In genomic region chr3:65527196-65527595, GRCm38 (mm10) we compare ENCODE assay signal across 8 mouse cellular contexts. TPM values are rescaled to one million over a fixed set of nuclear protein-coding genes. Genes with fewer than 3 reads are reported as not detected.
DNase-seq lines count a peak whose midpoint lies in the region; ATAC-seq and TF ChIP-seq lines count a peak whose summit lies in the region.

No protein-coding gene starts in this region.

- no peak for ATAC-seq in heart, embryonic 14.5 days (ENCODE audit: insufficient number of reproducible peaks, insufficient read depth, low FRiP score, low read depth)
- ATAC-seq in intestine, postnatal 0 days, result no peak
- ATAC-seq in midbrain, embryonic 12.5 days (ENCODE audit: low FRiP score, low read depth), result no peak

- TF ChIP-seq POLR2A in cortical plate, adult 2 months (IDR thresholded peaks at IDR 0.05; ENCODE audit: extremely low read depth, insufficient read depth, low read length), result no peak

- H3K4me2 ChIP-seq in heart, embryonic 14.5 days (ENCODE audit: low read length), result peak overlapping the region; percentile 69
- H3K4me2 ChIP-seq in intestine, postnatal 0 days (replicated peaks; ENCODE audit: low read depth), result peak overlapping the region; percentile 79
- H3K4me2 ChIP-seq in midbrain, embryonic 12.5 days (replicated peaks), result peak overlapping the region; percentile 88

- peak overlapping the region; percentile 99 to 100 for H3K27ac ChIP-seq in heart, embryonic 14.5 days (replicated peaks in 1 of 2; ENCODE audit: control insufficient read depth in 1 of 2, insufficient read depth in 1 of 2, low read depth in 2 of 2, low read length in 2 of 2)
- no peak overlapping the region for H3K27ac ChIP-seq in cortical plate, adult 2 months (ENCODE audit: insufficient read depth, low read length)
- peak overlapping the region; percentile 98 for H3K27ac ChIP-seq in intestine, postnatal 0 days (ENCODE audit: low read depth, low read length)
- peak overlapping the region; percentile 99 for H3K27ac ChIP-seq in midbrain, embryonic 12.5 days (replicated peaks)

- peaks cover 8% of the 10 kb centered on the region for H3K36me3 ChIP-seq in heart, embryonic 14.5 days (ENCODE audit: control insufficient read depth, insufficient read depth, low read length)
- H3K36me3 ChIP-seq in intestine, postnatal 0 days (ENCODE audit: control insufficient read depth, insufficient read depth), result no peaks in the 10 kb centered on the region
- peaks cover 6% of the 10 kb centered on the region; the same call in 1 of the 2 replicates for H3K36me3 ChIP-seq in midbrain, embryonic 12.5 days

- no peaks in the 10 kb centered on the region for H3K9me3 ChIP-seq in heart, embryonic 14.5 days (ENCODE audit: control insufficient read depth, low read length)
- no peaks in the 10 kb centered on the region for H3K9me3 ChIP-seq in intestine, postnatal 0 days (ENCODE audit: control insufficient read depth)
- no peaks in the 10 kb centered on the region for H3K9me3 ChIP-seq in midbrain, embryonic 12.5 days

- intact Hi-C loops in heart, postnatal 14 days (cut with DNase I), result loop anchor here (1.0 to 5.0 kb wide), 5 partner anchors 85 to 450 kb away; partner anchors contain the start of gene Ssr3
- intact Hi-C loops in left cerebral cortex, postnatal 36 days (cut with DNase I), result loop anchor here (5.0 kb wide), 2 partner anchors 85 to 400 kb away; no protein-coding TSS in a partner anchor

- no peaks in the 10 kb centered on the region for H3K27me3 ChIP-seq in heart, embryonic 14.5 days (ENCODE audit: control insufficient read depth, insufficient read depth, low read length)
- no peaks in the 10 kb centered on the region for H3K27me3 ChIP-seq in intestine, postnatal 0 days (replicated peaks; ENCODE audit: control insufficient read depth, insufficient read depth, low read length)
- 0 out of 2 replicates have a peak, but pooled peaks cover 5% of the 10 kb centered on the region for H3K27me3 ChIP-seq in midbrain, embryonic 12.5 days

- 0 out of 4 replicates have a peak, but pooled peaks cover 0 to 3% of the 10 kb centered on the region in 2 experiments for H3K4me1 ChIP-seq in heart, embryonic 14.5 days (ENCODE audit: control insufficient read depth in 2 of 2, insufficient read depth in 2 of 2, low read length in 2 of 2)
- H3K4me1 ChIP-seq in cortical plate, adult 2 months (ENCODE audit: control insufficient read depth, insufficient read depth, low read length), result no peaks in the 10 kb centered on the region
- H3K4me1 ChIP-seq in intestine, postnatal 0 days (replicated peaks; ENCODE audit: control insufficient read depth, insufficient read depth, low read length), result no peaks in the 10 kb centered on the region
- H3K4me1 ChIP-seq in midbrain, embryonic 12.5 days, result peaks cover 3% of the 10 kb centered on the region; the same call in 1 of the 2 replicates

- WGBS in heart, embryonic 14.5 days, result 26% methylated on average over 3 of the region's 3 CpGs
- 6% methylated on average over 3 of the region's 3 CpGs for WGBS in intestine, postnatal 0 days
- WGBS in midbrain, embryonic 12.5 days, result 33% methylated on average over 3 of the region's 3 CpGs

- H3K4me3 ChIP-seq in heart, embryonic 14.5 days (ENCODE audit: control insufficient read depth in 1 of 2, insufficient read depth in 1 of 2, low read depth in 1 of 2, low read length in 2 of 2), result peak overlapping the region; percentile 88 to 96
- peak overlapping the region; percentile 91 for H3K4me3 ChIP-seq in cortical plate, adult 2 months (ENCODE audit: insufficient read depth, low read length)
- peak overlapping the region; percentile 98 for H3K4me3 ChIP-seq in intestine, postnatal 0 days (ENCODE audit: low read depth, low read length)
- peak overlapping the region; percentile 90 for H3K4me3 ChIP-seq in midbrain, embryonic 12.5 days

- H3K9ac ChIP-seq in heart, embryonic 14.5 days (ENCODE audit: low read length), result peak overlapping the region; percentile 98
- no peak overlapping the region for H3K9ac ChIP-seq in intestine, postnatal 0 days (ENCODE audit: low read depth, low read length)
- peak overlapping the region; percentile 91; the same call in 1 of the 2 replicates for H3K9ac ChIP-seq in midbrain, embryonic 12.5 days (replicated peaks)

- TF ChIP-seq CTCF in cortical plate, adult 2 months (IDR thresholded peaks at IDR 0.05; ENCODE audit: extremely low read depth, insufficient read depth, low read length), result no peak
- no peak for TF ChIP-seq CTCF in intestine, postnatal 0 days (IDR thresholded peaks at IDR 0.05; ENCODE audit: low read depth)

- no peak for DNase-seq in heart, postnatal 14 days
- DNase-seq in layer of hippocampus, postnatal 36 days, result no peak
- DNase-seq in left cerebral cortex, postnatal 36 days (ENCODE audit: low spot score in 2 of 2), result no peak
- DNase-seq in spleen, adult 18-20 months, result no peak

RNA-seq across cellular contexts. Expression of gene Tiparp, which starts 1.0 kb away (rescaled TPM):
- polyA plus RNA-seq in heart, embryonic 14.5 days (2014; fragmentation: Nextera tagmentation; extraction: Ambion mirVana), result 26.6 and 27.2 TPM in 2 replicates
- 10 to 100 TPM; 12.3 to 15.0 TPM for total RNA-seq in heart, postnatal 14 days (2021)
- polyA plus RNA-seq in cortical plate, adult 2 months (2012; rRNA removed), result 6.4 and 8.2 TPM in 2 replicates
- 26.0 and 26.6 TPM in 2 replicates for polyA plus RNA-seq in intestine, postnatal 0 days (2015; fragmentation: Nextera tagmentation; extraction: Ambion mirVana)
- polyA plus RNA-seq in midbrain, embryonic 12.5 days (2016; fragmentation: Nextera tagmentation; extraction: Ambion mirVana), result 34.8 and 38.4 TPM in 2 replicates
- 10 to 100 TPM; 17.7 to 19.2 TPM for total RNA-seq in layer of hippocampus, postnatal 36 days (2021)
- 10 to 100 TPM in 1 of 2 experiments, 1 to 10 TPM in 1; 9.8 to 11.9 TPM for total RNA-seq in left cerebral cortex, postnatal 36 days (2021)
